ENCODE assay signal across 21 mouse cellular contexts in the genomic region with DNA sequence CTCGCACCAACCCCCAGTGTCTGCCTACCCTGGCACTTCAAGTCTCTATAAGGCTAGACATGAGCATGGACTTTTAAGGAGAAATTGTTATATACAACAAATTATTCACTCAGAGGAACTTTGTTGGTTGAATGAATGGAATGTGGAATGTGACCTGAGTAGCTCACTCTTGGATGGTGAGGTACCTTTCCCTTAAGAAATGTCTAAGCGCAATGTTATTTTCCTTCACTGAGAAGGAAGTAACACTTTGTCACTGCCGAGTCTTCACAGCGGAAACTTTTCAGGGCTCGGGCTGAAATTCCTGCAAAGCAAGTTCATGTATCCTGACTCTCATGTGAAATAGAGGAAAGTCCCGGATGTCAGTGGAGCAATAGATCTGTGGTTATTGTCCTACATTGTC. TPM values are rescaled to one million over a fixed set of nuclear protein-coding genes. Genes with fewer than 3 reads are reported as not detected.
"Had no signal": no experiment of that assay in that cellular context is flagged by ENCODE, and none has a peak within 500 bp of the region (broad histone marks: within the 10 kb centered on the region; RNA-seq: fewer than 3 reads in every experiment).

No protein-coding gene starts in this region.

- DNase-seq: kidney, adult 18-20 months; kidney, postnatal 36 days; layer of hippocampus, postnatal 36 days; lung, adult 18-20 months; right cerebral cortex, adult 18-20 months; right cerebral cortex, postnatal 14 days; right cerebral cortex, postnatal 4 days; thymus, adult 2 months; thymus, postnatal 25 days had no signal

- ATAC-seq: inflammation-experienced regulatory T-cells, adult 6 months; intestine, embryonic 16.5 days; liver, embryonic 12.5 days; midbrain, embryonic 15.5 days had no signal

- H3K36me3 ChIP-seq: liver, embryonic 12.5 days; liver, embryonic 15.5 days; lung, embryonic 15.5 days; midbrain, embryonic 12.5 days; midbrain, embryonic 15.5 days; neural tube, embryonic 12.5 days; neural tube, embryonic 15.5 days had no signal

- H3K4me3 ChIP-seq: left cerebral cortex, adult 2 months; liver, embryonic 12.5 days; liver, embryonic 15.5 days; lung, embryonic 15.5 days; midbrain, embryonic 12.5 days; midbrain, embryonic 15.5 days; neural tube, embryonic 12.5 days; neural tube, embryonic 15.5 days had no signal

- H3K9ac ChIP-seq: liver, embryonic 12.5 days; liver, embryonic 15.5 days; lung, embryonic 15.5 days; midbrain, embryonic 12.5 days; midbrain, embryonic 15.5 days; neural tube, embryonic 12.5 days; neural tube, embryonic 15.5 days had no signal

- H3K4me2 ChIP-seq: liver, embryonic 12.5 days; liver, embryonic 15.5 days; lung, embryonic 15.5 days; midbrain, embryonic 12.5 days; midbrain, embryonic 15.5 days; neural tube, embryonic 12.5 days; neural tube, embryonic 15.5 days had no signal

- H3K27me3 ChIP-seq: lung, embryonic 15.5 days; midbrain, embryonic 15.5 days; neural tube, embryonic 12.5 days had no signal

- H3K4me1 ChIP-seq: liver, embryonic 12.5 days; liver, embryonic 15.5 days; lung, embryonic 15.5 days; midbrain, embryonic 12.5 days; midbrain, embryonic 15.5 days; neural tube, embryonic 12.5 days; neural tube, embryonic 15.5 days had no signal

- H3K27ac ChIP-seq: left cerebral cortex, adult 2 months; liver, embryonic 12.5 days; liver, embryonic 15.5 days; lung, embryonic 15.5 days; macrophage; midbrain, embryonic 12.5 days; midbrain, embryonic 15.5 days; neural tube, embryonic 12.5 days; neural tube, embryonic 15.5 days; stomach, postnatal 0 days had no signal

- H3K9me3 ChIP-seq: liver, embryonic 12.5 days; liver, embryonic 15.5 days; lung, embryonic 15.5 days; midbrain, embryonic 12.5 days; midbrain, embryonic 15.5 days; neural tube, embryonic 12.5 days; neural tube, embryonic 15.5 days had no signal

RNA-seq across cellular contexts. Expression of a gene that starts 7.9 kb away (rescaled TPM):
- polyA plus RNA-seq: inflammation-experienced regulatory T-cells, adult 6 months had no signal
